Mouse (Mus musculus): ENCODE results near the gene Axin2.

DNA sequence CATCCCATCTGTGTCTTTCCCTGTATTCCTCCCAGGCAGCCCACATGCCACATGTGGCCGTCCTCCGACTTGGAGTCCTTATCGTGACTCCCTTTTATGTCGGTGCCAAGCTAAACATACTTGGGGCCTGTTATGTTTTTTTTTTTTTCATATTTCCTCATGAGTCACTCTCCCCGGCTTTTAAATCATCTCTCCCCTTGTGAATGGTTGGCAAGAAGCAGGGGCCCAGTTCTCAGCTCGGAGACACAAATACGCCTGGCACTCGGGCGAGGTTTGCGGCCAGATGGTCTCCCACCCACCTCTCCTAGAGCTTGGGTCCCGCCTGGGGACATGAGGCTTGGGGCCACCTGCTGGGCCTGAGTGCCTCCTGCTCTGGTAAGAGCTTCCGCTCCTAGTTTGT, 60.4 kb downstream of the Axin2 start:
- TF ChIP-seq CTCF (IDR thresholded peaks at IDR 0.05; ENCODE audit: low read depth): no peak
- TF ChIP-seq EP300 (IDR thresholded peaks at IDR 0.05; ENCODE audit: low read depth): no peak

Data from liver, postnatal 0 days (tissue).